Mouse (Mus musculus) liver (tissue): ENCODE results near the gene 2610028H24Rik.

Source experiments
- DNase-seq: peaks from one replicate; pipeline ENCODE4 v3.0.0-alpha.2; 2020; ENCODE audit warnings: mixed read lengths

2610028H24Rik gene

DNA sequence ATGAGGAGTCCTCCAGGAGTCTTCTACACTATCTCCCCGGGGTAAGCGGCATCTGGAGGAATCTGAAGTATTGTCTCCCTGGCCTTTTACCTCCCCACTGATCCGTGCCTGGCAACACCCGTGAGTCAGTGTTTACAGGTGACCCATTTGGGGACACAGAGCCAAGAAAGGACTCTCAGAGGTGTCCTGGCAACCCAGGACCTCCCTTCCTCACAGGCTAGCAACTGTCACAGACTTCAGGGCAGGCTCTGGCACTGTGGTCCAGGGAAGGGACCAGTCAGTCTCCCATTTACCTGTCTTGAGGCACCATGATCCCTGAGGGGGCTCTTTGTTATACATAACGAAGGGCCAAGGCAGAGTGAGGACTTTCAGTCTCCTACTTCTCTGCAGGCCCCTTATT lies at the start of gene 2610028H24Rik:
Gene 2610028H24Rik, plus strand, starts transcription at position 231 of the 400 bp plus-strand sequence.
- no peak for DNase-seq

DNA sequence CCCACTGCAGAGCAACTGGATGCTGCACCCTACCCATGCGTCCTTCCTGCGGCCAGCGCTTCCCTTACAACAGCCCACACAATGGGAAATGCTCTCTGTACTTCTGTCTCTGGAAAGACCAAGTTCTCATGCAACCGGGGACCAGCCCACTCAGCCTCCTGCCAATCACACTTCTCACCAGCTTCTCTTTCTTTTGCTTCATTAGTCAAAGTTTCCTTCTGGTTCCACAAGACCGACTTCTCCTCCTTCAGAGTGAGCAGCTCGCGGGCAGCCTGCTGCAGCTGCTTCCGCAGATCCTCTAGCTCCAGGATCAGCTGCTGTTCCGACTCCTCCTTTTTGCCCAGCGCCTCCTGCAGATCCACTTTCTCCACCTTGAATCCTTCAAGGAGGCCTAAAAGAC lies 40.4 kb upstream of the 2610028H24Rik start:
- no peak for DNase-seq

DNA sequence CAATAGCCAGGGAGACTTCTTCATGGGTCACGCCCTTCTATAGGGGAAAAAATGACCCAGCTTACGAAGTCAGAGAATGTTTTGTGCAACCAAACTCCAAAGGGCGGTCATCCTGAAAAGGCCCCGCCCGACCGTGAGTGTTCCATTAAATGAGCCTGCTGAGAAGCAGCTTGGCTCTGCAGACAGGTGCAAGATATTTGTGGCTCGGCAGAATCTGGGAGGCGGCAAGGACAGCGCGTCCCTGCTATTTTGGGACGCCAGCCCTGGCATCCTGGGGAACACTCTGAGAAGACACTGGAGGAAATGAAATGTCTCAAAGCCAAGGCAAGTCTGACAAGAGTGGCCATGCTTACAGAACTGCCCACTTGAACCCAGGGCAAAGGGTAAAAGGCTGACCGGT lies 32.1 kb upstream of the 2610028H24Rik start:
- no peak for DNase-seq

DNA sequence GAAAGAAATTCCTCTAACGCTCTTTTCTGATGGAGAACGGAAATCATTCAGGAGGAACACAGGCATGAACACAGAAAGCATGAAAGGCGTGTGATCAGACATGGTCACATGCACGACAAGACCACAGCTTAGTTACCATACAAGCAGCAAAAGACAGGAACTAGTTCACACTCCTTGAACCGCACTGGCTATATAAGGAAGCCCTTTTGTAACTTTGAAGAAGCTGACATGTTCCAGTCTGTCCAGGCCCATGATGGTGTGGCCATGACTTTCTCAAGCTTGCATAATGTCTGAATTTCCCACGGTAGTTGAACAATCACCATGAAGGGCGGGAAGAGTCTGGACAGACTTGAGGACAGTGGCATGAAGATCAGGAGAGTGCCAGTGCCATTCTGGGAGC lies 23.2 kb upstream of the 2610028H24Rik start:
- no peak for DNase-seq

DNA sequence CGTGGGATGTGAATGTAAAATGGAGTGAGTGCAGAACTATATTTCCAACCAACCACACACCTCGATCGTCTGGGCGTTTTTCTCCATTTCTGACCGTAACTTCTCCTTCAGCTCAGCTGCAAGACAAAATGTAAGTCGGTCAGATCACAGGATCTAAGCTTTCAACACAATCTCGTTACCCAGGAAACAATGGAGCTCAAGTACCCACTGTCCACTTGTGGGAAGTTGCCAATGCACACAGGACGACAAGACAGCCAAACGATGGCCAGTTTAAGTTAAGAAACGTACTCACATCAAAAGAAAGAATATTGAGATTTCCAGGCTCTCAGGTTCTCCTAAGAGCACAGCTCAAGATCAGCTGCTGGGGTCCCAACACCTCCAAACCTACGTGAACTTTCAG lies 15.0 kb upstream of the 2610028H24Rik start:
- DNase-seq = no peak

DNA sequence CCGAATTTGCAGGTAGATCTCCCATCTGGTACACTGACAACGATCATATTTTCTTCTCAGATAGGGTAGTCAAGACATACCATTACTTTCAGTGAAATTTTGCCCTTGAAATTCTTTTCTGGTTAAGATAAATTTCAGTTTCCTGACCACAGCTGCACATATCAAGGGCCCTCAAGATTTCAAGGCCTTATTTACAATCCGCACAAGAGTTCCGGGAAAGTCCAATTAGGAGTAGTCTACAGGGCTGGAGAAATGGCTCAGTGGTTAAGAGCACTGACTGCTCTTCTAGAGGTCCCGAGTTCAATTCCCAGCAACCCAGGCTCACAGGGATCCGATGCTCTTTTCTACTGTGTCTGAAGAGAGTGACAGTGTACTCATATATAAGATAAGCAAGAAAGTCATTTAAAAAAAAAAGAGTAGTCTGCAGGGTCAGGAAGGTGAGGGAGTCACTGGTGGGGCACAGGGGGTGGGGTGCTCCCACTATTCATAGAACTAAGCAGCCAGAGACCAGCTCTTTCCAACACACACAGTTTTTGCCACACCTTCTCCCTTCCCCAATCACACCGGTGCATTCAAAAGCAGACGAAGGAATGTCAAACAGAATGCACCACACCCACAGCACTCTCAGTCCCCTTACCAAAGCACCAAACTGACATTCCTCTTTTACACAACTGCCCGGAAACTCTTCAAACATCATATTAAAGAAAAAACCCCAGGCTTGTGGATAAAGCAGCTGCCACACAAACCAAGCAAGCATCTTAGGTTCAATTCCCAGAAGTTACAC lies 9.6 kb upstream of the 2610028H24Rik start:
- DNase-seq = no peak

DNA sequence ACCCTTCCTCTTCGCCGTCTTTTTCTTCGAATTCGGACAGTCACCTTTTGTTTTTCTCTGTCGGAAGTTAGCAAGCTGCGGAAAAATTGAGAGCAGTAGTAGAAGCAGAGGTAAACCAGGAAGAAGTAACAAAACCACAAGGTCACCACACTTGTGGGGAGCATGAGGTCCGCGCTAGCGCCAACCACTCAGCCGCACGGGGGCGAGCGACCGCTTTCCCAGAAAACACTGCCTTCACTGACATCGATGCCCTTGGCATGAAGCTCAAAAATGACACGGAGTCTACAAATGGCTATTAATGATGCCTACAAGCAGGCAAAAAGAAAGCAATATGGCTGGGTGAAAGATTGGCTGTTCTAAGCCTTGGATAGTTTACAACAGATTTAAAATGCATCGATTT lies 8.6 kb upstream of the 2610028H24Rik start, which contains the start of gene AC141477.1:
Gene AC141477.1, minus strand, starts transcription at position 164 of the 400 bp plus-strand sequence.
- DNase-seq = no peak

DNA sequence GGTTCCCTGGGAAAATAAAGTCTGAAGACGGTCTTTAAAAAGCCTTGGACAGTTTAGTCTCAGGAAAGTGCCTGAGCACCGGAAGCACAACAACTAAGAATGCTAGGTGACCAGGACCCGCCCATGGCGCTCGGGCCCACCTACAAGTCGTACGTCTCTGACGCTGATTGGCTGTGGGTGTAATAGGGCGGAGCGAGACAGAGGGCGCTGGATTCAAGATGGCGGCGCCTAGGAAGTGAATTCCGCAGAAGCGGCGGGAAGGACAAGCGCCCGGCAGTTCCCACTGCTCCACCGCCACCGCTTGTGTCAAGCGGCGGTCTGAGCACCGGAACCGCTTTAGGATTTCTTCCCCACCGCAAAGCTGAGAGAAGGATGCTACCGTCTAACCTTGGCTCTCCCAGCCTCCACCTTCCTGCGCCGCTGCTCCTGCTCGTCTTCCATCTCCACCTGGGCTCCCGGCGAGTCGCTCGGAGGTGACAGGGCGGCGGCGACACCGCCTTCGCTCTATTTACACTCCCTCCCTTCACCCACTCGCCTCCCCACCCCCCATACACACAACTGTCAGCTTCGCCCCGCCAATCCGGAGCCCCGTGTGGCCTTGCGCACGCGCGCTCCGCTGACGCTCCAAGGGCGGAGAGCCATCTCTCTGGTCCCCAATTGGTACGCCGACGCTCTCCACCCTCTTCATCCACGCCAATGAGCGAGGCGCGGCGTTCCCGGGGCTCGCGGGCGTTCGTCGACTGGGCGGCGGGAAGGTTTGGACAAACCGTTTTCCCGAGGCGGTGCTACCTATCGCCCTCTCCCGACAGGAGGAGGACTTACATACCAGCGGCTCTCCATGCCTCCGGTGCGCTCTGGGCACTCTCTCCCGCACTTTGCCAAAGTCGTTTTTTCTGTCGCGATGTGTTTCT lies 6.4 kb upstream of the 2610028H24Rik start, which contains the start of gene Pcnt:
Gene Pcnt, minus strand, starts transcription at position 609 of the 911 bp plus-strand sequence.
- DNase-seq = peak; percentile 98

DNA sequence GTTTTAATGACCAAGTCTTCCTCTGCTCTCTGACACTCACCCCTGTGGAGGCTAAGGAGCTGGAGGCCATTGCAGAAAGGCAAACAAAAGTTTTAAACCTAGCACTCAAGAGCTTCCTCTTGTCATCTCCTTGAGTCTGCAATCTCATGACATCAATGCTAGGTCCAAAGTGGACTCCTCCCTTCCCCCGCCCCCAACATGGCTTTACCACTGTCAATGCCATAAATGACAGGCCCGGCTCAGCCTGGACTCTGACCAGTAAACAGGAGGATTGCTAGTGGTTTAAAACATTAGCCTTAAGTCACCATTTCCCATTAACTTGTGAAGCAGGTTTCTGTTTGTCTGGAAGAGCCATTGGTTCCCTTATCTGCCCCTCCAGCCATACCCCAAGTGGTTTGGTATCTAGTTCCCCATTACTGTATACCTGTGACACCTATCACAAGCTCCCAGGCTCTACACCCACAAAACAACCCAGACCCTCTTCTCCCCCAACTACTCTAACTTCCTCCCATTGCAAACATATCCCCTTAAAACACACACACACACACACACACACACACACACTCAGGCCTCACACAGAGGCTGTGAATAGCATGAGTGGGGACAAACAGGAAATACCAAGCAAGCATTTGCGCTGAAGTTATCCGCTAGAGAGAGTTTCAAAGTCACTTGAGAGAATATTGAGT lies 2.7 kb upstream of the 2610028H24Rik start:
- DNase-seq = peak; percentile 47

DNA sequence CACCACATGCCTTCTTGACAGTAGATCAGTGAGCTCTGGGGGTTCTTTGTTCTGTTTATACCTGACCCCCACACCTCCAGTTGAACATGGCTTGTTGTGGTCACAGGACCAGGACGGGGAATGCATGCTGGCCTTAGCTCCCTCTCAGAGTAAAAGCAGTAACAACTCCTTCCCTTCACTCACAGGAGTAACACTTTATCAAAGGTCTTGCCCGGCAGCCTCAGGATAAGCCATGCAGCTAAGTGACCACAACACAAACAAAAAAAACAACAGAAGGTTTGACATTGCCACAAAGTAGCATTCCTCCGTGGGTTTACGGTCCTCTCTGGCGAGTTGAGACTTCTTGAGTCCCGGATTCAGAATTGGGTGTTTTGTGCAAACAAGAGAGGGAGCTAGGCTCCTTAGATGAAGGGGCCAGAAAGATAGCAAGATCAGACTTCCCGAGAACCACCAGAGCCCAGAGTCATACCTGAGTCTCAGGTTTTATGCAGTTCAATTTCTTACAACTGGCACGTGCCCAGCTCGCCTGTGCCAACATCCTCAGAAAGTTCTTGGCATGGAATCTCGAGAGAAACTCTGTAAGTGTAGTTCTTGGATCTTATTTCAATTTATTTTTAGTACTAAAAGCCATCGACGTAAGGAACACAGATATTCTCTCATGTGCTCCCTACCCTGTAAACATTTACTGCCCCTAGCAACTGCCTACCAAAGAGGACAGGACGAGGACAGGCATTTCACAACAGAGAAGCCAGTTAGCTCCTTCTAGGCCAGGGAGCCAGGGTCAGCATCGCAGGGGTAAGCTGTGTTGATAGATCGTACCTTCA lies 1.3 kb upstream of the 2610028H24Rik start:
- no peak for DNase-seq

DNA sequence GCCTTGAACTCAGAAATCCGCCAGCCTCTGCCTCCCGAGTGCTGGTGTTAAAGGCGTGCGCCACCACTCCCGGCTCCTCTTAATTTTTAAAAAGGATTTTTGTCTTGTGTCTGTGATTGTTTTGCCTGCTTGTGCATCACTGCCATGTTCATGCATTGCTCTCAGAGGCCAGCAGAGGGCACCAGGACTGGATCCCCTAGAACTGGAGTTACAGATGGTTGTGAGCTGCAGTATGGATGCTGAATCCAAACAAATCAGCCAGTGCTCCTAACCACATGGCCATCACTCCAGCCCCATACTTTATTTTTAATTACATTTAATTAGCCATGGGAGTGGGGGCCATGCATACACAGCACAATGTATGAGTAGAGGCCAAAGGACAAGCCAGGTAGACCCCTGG lies 6.4 kb downstream of the 2610028H24Rik start:
- DNase-seq = peak; percentile 39

DNA sequence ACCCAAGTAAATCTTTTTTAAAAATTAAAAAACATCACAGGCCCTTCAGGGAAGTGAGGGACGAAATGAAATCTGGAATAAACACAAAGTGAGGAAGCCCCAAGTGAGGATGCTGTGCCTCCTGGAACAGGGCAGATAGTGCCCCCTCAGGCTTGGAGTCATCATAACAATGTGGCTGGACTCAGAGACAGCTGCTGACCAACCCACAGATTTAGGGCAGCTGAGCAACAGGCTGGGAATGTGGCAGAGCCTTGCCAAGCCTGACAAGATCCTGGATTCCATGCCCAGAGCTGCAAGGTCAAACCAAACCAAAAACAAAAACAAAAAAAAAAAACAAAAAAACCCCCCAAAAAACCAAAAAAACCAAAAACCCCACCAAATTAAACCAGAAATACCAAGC lies 12.4 kb downstream of the 2610028H24Rik start:
- DNase-seq = no peak

DNA sequence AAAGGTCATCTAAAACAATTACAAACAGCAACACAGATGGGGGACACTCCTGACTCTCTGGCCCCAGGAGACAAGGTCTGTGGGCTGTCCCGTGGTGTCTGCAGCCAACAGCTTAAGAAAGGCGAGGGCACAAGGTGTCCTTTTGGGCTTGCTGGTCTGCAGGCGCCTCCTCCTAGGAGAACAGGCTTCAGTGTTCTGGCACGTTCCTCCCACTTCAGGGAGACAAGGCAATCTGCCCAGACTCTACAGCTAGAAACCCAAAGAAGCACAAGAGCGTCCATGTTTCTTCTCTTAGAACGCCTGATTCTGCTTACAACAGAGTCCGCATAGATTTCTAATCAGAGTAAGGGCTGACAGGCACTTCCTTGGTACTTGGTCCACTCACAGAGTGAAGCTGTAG lies 13.4 kb downstream of the 2610028H24Rik start:
- DNase-seq = no peak

DNA sequence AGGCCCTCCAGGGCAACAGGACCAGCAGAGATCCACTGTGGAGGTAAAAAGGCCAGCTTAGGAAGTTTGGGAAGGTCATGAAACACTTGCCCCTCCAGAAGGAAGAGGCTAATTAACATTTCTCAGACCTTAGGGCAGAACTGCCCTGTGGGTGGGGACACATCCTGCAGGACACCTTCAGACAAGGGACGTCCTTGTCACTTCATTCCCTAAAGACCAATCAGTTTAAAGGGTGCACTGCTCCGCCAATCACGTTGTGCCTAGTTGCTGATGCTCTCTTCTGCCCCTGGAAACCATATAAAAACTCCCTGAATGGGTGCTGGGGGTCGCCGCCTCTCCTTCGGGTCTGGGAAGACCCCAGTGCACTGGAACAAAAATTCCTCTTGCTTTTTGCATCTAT lies 13.8 kb downstream of the 2610028H24Rik start:
- no peak for DNase-seq

DNA sequence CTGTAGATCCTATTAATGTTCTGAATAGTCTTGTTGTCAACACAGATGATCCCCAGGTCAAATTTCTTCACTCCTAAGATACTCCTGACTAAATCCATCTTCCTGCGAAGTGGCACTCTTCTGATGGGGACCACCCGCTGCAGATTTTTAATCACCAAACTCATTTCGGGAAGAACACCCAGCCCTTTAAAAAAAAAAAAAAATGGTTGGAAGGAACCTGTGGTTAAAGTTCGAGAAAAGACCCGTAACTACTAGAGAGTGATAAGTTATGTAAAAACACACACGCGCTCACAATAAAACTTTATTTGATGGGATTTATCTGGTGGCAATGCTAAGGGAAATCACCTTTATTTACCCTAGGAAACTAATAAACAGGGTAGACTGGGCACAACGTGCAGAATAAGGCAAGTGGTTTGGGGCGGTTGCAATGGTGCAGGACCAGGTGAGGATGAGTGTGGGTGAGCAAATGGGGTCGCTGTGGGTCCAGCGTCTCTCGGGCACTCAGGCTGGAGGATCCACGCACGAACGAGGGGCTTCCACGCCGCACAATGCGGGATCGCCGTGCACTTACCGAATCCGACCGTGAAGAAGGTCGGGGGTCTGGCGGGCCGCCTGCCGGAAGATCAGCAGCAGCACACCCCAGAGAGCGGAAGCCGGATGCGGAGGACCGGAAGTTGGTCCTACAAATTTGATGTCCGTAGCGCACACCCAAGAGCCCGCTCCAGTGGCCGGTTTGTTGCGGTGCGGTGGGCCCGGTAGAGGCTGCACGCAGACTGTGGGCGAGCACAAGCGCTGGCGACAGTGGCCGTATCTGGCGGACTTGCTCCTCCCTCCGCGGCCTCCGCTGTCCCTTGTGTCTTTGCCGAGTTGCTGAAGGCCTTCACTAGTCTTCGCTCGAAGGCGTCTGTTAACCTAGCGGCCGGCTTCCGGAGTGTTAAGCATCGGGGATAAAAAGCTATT lies 19.6 kb downstream of the 2610028H24Rik start, which contains the start of the genes Mcm3ap and Ybey:
Gene Mcm3ap, plus strand, starts transcription at position 725 of the 960 bp plus-strand sequence.
Gene Ybey, minus strand, starts transcription at position 912 of the 960 bp plus-strand sequence.
- peak; percentile 90 for DNase-seq

DNA sequence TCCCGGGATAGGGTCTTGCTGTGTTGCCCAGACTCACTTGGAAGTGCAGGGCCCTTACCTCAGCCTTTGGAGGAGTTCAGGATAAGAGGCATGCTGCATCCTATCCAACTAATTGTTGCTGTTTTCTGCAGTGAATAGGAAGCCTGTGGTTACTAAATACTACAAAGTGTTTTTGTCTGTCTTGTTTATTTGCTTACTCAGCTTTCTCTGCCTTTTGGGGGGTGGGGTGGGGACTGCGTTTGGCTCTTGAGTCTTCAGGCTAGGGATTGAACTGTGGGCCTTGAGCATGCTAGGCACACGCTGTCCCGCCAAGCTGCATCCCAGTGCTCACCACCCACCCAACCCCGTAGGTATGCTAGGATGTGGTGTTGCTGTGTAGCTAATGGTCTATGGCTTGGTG lies 24.9 kb downstream of the 2610028H24Rik start:
- DNase-seq = no peak

DNA sequence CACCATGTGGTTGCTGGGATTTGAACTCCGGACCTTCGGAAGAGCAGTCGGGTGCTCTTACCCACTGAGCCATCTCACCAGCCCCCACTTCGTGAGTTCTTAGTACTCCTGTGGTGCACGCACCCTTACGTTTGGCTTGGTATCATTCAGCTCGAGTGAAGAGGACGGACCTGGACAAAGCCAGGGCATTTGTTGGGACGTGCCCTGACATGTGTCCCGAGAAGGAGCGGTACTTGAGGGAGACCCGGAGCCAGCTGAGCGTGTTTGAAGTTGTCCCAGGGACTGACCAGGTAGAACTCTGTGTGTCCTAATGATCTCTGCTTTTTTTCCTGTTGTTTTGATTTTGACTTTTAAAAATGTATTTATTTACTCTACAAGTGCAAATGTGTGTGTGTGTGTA lies 32.0 kb downstream of the 2610028H24Rik start:
- DNase-seq = no peak

DNA sequence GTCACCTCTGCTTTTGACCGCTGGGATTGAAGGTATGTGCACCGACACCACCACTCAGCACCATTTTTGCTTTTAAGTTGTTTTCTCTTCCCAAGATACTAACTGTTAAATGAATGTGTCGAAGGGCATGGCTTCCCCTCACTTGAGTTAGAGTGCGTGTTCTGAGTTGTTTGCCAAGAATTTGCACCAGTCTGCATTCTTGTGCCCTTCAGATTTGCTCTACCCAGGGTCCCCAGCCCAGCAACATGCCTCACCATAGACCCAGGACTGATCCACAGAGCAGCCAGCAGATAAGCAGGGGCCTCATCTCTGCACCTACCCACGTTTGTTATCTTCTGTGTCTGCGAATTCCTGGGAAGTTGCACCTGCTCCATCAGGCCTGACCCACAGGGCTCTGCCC lies 32.6 kb downstream of the 2610028H24Rik start:
- DNase-seq = no peak

DNA sequence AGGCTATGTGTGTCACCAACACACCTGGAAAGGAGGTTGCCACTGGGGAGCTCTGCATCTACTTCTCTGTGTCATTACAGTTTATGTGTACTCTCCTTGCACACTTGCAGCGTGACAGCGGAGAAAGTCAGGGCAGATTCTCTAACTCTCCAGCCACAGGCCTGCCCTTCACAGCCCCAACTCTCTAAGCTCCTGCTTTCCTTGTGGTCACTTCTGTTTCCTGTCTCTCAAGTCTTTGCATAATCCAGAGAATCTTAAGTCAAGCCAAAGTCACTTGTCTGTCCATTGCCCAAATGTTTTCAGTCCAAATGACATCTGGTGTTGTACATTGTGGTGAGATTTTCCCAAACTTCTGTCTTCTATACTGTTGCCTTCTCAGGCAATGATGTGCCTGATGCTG lies 37.4 kb downstream of the 2610028H24Rik start:
- DNase-seq = no peak

DNA sequence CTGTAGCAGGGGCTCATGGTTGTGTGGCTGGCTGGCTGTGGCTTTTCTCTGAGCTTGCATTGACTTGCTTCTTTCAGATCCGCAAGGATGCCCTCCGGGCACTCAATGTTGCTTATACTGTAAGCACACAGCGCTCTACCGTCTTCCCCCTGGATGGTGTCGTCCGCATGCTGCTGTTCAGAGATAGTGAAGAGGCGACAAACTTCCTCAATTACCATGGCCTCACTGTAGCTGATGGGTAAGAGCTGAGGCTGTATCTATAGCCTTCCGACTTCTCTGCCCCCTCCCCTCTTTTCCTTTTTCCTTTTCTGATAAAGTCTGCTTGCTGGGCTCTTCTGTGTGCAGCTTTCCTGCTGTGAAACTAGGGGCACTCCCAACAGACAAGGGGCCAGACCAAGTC lies 39.4 kb downstream of the 2610028H24Rik start:
- DNase-seq = peak; percentile 33

DNA sequence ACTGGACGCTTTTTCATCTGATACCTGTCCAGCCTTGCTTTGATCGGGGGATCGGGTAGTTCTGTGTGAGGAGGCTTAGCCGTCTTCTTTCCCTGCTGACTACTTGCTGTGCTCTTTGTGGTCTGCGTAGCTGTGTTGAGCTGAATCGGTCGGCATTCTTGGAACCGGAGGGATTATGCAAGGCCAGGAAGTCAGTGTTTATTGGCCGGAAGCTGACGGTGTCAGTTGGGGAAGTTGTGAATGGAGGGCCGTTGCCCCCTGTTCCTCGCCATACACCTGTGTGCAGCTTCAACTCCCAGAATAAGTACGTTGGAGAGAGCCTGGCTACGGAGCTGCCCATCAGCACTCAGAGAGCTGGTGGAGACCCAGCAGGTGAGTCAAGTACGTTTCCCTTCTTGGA lies 40.3 kb downstream of the 2610028H24Rik start:
- no peak for DNase-seq
